Mouse (Mus musculus): ENCODE data around the gene Mpzl3.

Gene Mpzl3

GRCm38 (mm10) chr9:45097877-45098276, 42.9 kb downstream of the Mpzl3 start:
- in situ Hi-C loops (cut with MboI; ENCODE audit: low sequenced_read_pairs) = no loop called here

- in situ Hi-C loops (cut with MboI; ENCODE audit: low sequenced_read_pairs) = no loop called here
These were observed 43.4 kb downstream of the Mpzl3 start for GRCm38 (mm10) chr9:45098426-45098825.

- in situ Hi-C loops (cut with MboI; ENCODE audit: low sequenced_read_pairs) = no loop called here
These were observed 47.5 kb downstream of the Mpzl3 start for GRCm38 (mm10) chr9:45102528-45102927.

GRCm38 (mm10) chr9:45103211-45103979, 48.4 kb downstream of the Mpzl3 start:
- in situ Hi-C loops (cut with MboI; ENCODE audit: low sequenced_read_pairs) = no loop called here

- in situ Hi-C loops (cut with MboI; ENCODE audit: low sequenced_read_pairs) = no loop called here
These were observed 50.8 kb downstream of the Mpzl3 start for GRCm38 (mm10) chr9:45105596-45106374.

GRCm38 (mm10) chr9:45115706-45116105, 60.7 kb downstream of the Mpzl3 start:
- in situ Hi-C loops (cut with MboI; ENCODE audit: low sequenced_read_pairs) = no loop called here

- in situ Hi-C loops (cut with MboI; ENCODE audit: low sequenced_read_pairs) = no loop called here
These were observed 61.8 kb downstream of the Mpzl3 start for GRCm38 (mm10) chr9:45116819-45117218.

- in situ Hi-C loops (cut with MboI; ENCODE audit: low sequenced_read_pairs) = no loop called here
These were observed 62.9 kb downstream of the Mpzl3 start, which contains the start of gene Scn2b for GRCm38 (mm10) chr9:45117741-45118431. Gene Scn2b (plus strand): TSS chr9:45117782.

- in situ Hi-C loops (cut with MboI; ENCODE audit: low sequenced_read_pairs) = no loop called here
These were observed 63.6 kb downstream of the Mpzl3 start for GRCm38 (mm10) chr9:45118552-45118951.

- in situ Hi-C loops (cut with MboI; ENCODE audit: low sequenced_read_pairs) = no loop called here
These were observed 64.4 kb downstream of the Mpzl3 start for GRCm38 (mm10) chr9:45119316-45119953.

- in situ Hi-C loops (cut with MboI; ENCODE audit: low sequenced_read_pairs) = no loop called here
These were observed 65.1 kb downstream of the Mpzl3 start for GRCm38 (mm10) chr9:45119954-45120530.

GRCm38 (mm10) chr9:45120567-45120966, 65.6 kb downstream of the Mpzl3 start:
- in situ Hi-C loops (cut with MboI; ENCODE audit: low sequenced_read_pairs) = no loop called here

GRCm38 (mm10) chr9:45121001-45121400, 66.0 kb downstream of the Mpzl3 start:
- in situ Hi-C loops (cut with MboI; ENCODE audit: low sequenced_read_pairs) = no loop called here

- in situ Hi-C loops (cut with MboI; ENCODE audit: low sequenced_read_pairs) = no loop called here
These were observed 66.8 kb downstream of the Mpzl3 start for GRCm38 (mm10) chr9:45121769-45122168.

GRCm38 (mm10) chr9:45122209-45122761, 67.3 kb downstream of the Mpzl3 start:
- in situ Hi-C loops (cut with MboI; ENCODE audit: low sequenced_read_pairs) = no loop called here

- in situ Hi-C loops (cut with MboI; ENCODE audit: low sequenced_read_pairs) = no loop called here
These were observed 70.2 kb downstream of the Mpzl3 start for GRCm38 (mm10) chr9:45125211-45125610.

- in situ Hi-C loops (cut with MboI; ENCODE audit: low sequenced_read_pairs) = no loop called here
These were observed 72.0 kb downstream of the Mpzl3 start for GRCm38 (mm10) chr9:45126941-45127340.
